Mouse (Mus musculus) myocyte (in vitro differentiated cells): ENCODE results near the gene Sept6. TPM values are rescaled to one million over a fixed set of nuclear protein-coding genes. Genes with fewer than 3 reads are reported as not detected.

Source experiments
- H3K27me3 ChIP-seq: one replicate; pipeline ENCODE4 v1.6.1; 2011; ENCODE audit not compliant: control insufficient read depth, insufficient read depth, insufficient read length
- H3K36me3 ChIP-seq: one replicate; pipeline ENCODE4 v1.6.1; 2011; ENCODE audit not compliant: control insufficient read depth, insufficient read depth
- H3K4me2 ChIP-seq: one replicate; pipeline ENCODE4 v1.6.1; 2011; ENCODE audit warnings: low read depth, control low read depth
- H3K4me3 ChIP-seq: one replicate; pipeline ENCODE4 v1.5.1; 2011; ENCODE audit warnings: mild to moderate bottlenecking, control low read depth, moderate library complexity
- H3K79me2 ChIP-seq: one replicate; pipeline ENCODE4 v1.6.1; 2011; ENCODE audit not compliant: control insufficient read depth, insufficient read depth
- H3ac ChIP-seq: one replicate; pipeline ENCODE4 v1.6.1; 2011; ENCODE audit not compliant: control insufficient read depth, insufficient read length
- CEBPB ChIP-seq: IDR thresholded peaks from 2 replicates; pipeline ENCODE4 v1.6.1; 2011; ENCODE audit warnings: mild to moderate bottlenecking, moderate library complexity; ENCODE audit not compliant: poor library complexity, insufficient read depth, severe bottlenecking
- E2F4 ChIP-seq: IDR thresholded peaks from one replicate; pipeline ENCODE4 v1.6.1; 2011; ENCODE audit warnings: mild to moderate bottlenecking, control low read depth, moderate library complexity; ENCODE audit not compliant: insufficient read depth
- MAX ChIP-seq: IDR thresholded peaks from one replicate; pipeline ENCODE4 v1.6.1; 2011; ENCODE audit warnings: low read depth, mild to moderate bottlenecking, control low read depth
- MYOD1 ChIP-seq, 3 experiments: IDR thresholded peaks; one replicate each; pipeline ENCODE4 v1.6.1; 2011; ENCODE audit warnings: control low read depth in 2 of 3, low read depth in 2 of 3, mild to moderate bottlenecking in 2 of 3, moderate library complexity in 1 of 3; ENCODE audit not compliant: insufficient read length in 2 of 3, control insufficient read depth in 1 of 3
- MYOG ChIP-seq, 3 experiments: IDR thresholded peaks; one replicate each; pipeline ENCODE4 v1.6.1; 2011; ENCODE audit warnings: control low read depth in 2 of 3, low read depth in 2 of 3, mild to moderate bottlenecking in 2 of 3; ENCODE audit not compliant: insufficient read length in 2 of 3, control insufficient read depth in 1 of 3, insufficient read depth in 1 of 3
- POLR2A ChIP-seq: IDR thresholded peaks from one replicate; pipeline ENCODE4 v1.6.1; 2011; ENCODE audit warnings: low read depth, mild to moderate bottlenecking, control low read depth, moderate library complexity; ENCODE audit not compliant: insufficient read length
- POLR2AphosphoS2 ChIP-seq: IDR thresholded peaks from one replicate; pipeline ENCODE4 v1.6.1; 2011; ENCODE audit warnings: low read depth, control low read depth; ENCODE audit not compliant: insufficient read length
- REST ChIP-seq: IDR thresholded peaks from one replicate; pipeline ENCODE4 v1.6.1; 2011; ENCODE audit warnings: mild to moderate bottlenecking, control low read depth, moderate library complexity; ENCODE audit not compliant: insufficient read depth, insufficient read length
- SRF ChIP-seq: IDR thresholded peaks from one replicate; pipeline ENCODE4 v1.6.1; 2011; ENCODE audit warnings: low read depth; ENCODE audit not compliant: control insufficient read depth, insufficient read length
- TCF12 ChIP-seq: IDR thresholded peaks from one replicate; pipeline ENCODE4 v1.6.1; 2011; ENCODE audit warnings: mild to moderate bottlenecking, control low read depth; ENCODE audit not compliant: poor library complexity, insufficient read depth, severe bottlenecking
- TCF3 ChIP-seq: IDR thresholded peaks from one replicate; pipeline ENCODE4 v1.6.1; 2011; ENCODE audit warnings: low read depth, control low read depth; ENCODE audit not compliant: insufficient read length
- USF1 ChIP-seq: IDR thresholded peaks from one replicate; pipeline ENCODE4 v1.6.1; 2011; ENCODE audit warnings: low read depth, mild to moderate bottlenecking, control low read depth, moderate library complexity
- polyA plus RNA-seq: library from polyadenylated mRNA; unstranded; fragments of >200 nt; fragmentation: generic; extraction: Trizol; gene quantifications from one replicate; pipeline ENCODE4 v1.2.1, GENCODE M21; 2012; ENCODE audit warnings: missing spikeins

Gene Sept6
- polyA plus RNA-seq, 1 experiment, result 8.3 TPM

DNA sequence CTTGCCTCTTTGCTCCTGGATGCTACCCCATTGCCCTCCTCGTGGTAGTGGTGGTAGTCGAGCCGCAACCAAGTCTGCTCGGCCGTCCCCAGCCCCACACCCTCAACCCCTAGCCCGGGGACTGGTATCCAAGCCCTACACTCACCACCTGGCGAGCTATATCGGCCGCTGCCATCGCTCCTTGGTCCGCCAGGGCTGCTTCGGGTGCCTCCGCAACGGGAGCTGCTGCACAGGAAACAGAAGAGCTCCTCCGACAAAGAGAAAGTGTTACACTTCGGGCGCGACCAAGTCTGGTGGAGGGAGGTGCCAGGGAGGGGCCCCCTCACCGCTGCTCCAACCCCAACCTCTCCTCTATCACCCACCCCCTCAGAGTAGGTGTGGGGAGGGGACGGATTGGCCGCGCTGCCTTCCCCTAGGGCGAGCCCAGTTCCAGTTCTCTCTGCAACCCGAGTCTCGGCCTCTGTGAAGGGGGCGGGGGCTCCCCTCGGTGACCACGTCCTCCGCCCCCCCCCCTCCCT is 2.3 kb downstream of the Sept6 start:
- no peaks in the 10 kb centered on the region for H3K36me3 ChIP-seq

DNA sequence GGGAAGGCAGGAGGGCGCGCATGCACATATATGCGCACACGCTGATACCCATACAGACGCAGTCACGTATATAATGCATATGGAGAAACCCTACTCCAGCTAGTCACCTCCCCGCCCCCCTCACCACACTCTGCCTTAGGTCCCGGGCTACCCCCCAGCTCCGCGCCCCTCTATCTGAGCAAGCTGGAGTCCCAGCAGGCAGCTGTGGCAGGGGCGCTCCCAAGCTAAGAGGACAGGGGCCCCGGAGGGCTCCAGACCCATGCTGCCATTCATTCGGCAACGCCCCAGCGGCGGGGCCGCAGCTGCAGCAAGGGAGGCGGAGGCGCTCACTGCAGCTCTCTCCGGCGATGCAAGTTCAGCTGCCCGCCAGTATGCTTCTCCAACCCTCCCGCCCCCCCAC is 2.8 kb downstream of the Sept6 start:
- no peaks in the 10 kb centered on the region for H3K36me3 ChIP-seq
- H3ac ChIP-seq, result no peak overlapping the region
- no peaks in the 10 kb centered on the region for H3K79me2 ChIP-seq
- no peaks in the 10 kb centered on the region for H3K27me3 ChIP-seq
- peak overlapping the region; percentile 31 for H3K4me3 ChIP-seq
- peak overlapping the region; percentile 75 for H3K4me2 ChIP-seq
- no peak for TF ChIP-seq MAX

More for the DNA sequence above, 2.3 kb downstream of the Sept6 start:
- Histone ChIP-seq H3K4me2 (peak overlapping the region; percentile 34), H3ac (no peak overlapping the region), H3K4me3 (peak overlapping the region; percentile 31), H3K79me2 (no peaks in the 10 kb centered on the region), H3K27me3 (no peaks in the 10 kb centered on the region)
- no peak for TF ChIP-seq USF1
- TF ChIP-seq POLR2A, result peak; percentile 28

DNA sequence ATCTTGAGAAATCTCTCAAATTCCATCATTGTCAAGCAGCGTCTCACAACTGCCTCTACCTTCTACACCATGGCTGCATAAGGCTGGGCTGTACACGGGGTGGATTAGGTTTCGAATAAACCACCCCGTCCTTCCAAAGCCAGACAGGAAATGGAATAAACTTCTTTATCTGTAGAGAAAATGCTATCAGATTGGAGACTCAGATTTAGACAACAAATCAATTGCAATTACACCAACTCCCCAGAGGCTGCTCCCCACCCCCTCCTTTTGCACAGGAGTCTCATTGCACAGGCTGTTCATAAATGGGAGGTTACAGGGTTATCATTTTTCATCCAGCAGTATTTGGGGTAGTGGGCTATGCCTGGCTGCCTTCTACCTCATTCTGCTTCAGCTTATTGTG is 3.7 kb downstream of the Sept6 start:
- H3K36me3 ChIP-seq, result no peaks in the 10 kb centered on the region
- H3K79me2 ChIP-seq, result no peaks in the 10 kb centered on the region
- peak overlapping the region; percentile 31 for H3K4me3 ChIP-seq
- peak overlapping the region; percentile 75 for H3K4me2 ChIP-seq
- TF ChIP-seq POLR2A, result no peak
- TF ChIP-seq E2F4, result no peak
- TF ChIP-seq SRF, result no peak
- TF ChIP-seq TCF3, result no peak
- no peak for TF ChIP-seq POLR2AphosphoS2
- no peak for TF ChIP-seq REST
- TF ChIP-seq MYOD1 (IDR thresholded peaks at IDR 0.05; ENCODE audit: control insufficient read depth in 1 of 3, insufficient read length in 2 of 3, low read depth in 2 of 3), result no peak
- TF ChIP-seq MYOG (IDR thresholded peaks at IDR 0.05; ENCODE audit: control insufficient read depth in 1 of 3, insufficient read depth in 1 of 3, insufficient read length in 2 of 3, low read depth in 2 of 3), result no peak
- TF ChIP-seq CEBPB, result no peak
- no peak for TF ChIP-seq USF1
- no peak for TF ChIP-seq TCF12
- no peak for TF ChIP-seq MAX
- no peaks in the 10 kb centered on the region for H3K27me3 ChIP-seq
- H3ac ChIP-seq, result no peak overlapping the region

DNA sequence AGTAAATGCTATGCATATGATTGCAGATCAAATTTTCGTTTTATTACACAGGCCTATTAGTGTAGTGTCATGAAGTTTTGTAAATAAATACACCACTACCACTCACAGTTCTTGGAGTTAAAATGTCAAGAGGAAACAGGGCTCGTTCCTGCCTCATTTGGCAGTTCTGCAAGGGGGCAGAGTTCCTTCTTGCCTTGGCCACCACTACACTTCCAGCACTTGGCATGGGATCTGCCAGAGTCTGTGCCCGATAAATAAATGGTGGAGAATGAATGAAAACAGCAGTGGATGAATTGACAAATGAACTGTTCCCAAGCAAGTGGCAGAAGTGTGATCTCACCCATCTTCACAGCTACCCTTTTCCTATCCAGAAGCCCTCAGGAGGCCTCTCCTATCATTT is 6.6 kb downstream of the Sept6 start:
- Histone ChIP-seq H3K27me3 (no peaks in the 10 kb centered on the region), H3K4me2 (no peak overlapping the region), H3K36me3 (no peaks in the 10 kb centered on the region), H3K4me3 (no peak overlapping the region), H3ac (no peak overlapping the region), H3K79me2 (no peaks in the 10 kb centered on the region)
- no peak for TF ChIP-seq SRF
- no peak for TF ChIP-seq MAX
- no peak for TF ChIP-seq POLR2AphosphoS2
- TF ChIP-seq REST, result no peak
- no peak for TF ChIP-seq MYOD1 (IDR thresholded peaks at IDR 0.05; ENCODE audit: control insufficient read depth in 1 of 3, insufficient read length in 2 of 3, low read depth in 2 of 3)
- TF ChIP-seq POLR2A, result no peak
- no peak for TF ChIP-seq USF1
- no peak for TF ChIP-seq CEBPB
- TF ChIP-seq E2F4, result no peak
- no peak for TF ChIP-seq TCF12
- TF ChIP-seq MYOG (IDR thresholded peaks at IDR 0.05; ENCODE audit: control insufficient read depth in 1 of 3, insufficient read depth in 1 of 3, insufficient read length in 2 of 3, low read depth in 2 of 3), result no peak
- no peak for TF ChIP-seq TCF3

DNA sequence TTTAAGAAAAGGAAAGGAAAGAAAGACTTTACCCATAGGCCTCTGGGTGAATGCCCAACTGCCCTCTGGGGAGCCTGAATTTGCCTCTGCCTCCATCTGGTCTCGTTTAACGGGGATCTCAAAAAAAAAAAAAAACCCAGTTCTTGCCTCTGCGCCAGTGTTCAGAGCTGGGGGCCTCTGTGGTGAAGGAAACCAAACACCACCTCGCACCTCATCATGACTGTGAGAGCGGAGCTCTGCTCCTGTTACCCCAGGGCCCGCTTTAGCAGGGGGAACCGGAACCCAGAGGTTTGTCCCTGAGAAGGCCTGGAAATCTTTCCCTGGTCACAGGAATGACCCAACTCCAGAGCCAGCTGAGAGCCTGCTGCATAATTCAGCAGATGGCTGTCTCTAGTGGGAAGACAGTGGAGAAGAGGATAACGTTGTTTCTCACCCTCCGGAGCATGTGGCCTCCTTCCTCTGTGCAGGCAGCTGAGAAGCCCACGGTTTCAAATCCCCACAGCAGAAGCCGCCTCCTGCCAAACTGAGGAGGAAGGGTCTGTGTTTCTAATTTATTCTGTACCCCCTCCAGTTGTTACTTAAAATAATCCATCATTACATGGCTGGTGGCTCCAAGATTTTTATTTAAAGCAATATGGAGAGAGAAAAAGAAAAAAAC is 7.8 kb downstream of the Sept6 start:
- Histone ChIP-seq H3K4me2 (peak overlapping the region; percentile 6), H3K4me3 (no peak overlapping the region), H3K36me3 (no peaks in the 10 kb centered on the region), H3K79me2 (no peaks in the 10 kb centered on the region), H3ac (no peak overlapping the region), H3K27me3 (no peaks in the 10 kb centered on the region)
- TF ChIP-seq MAX, result no peak
